ENCODE assay signal across 10 mouse cellular contexts in the genomic region with DNA sequence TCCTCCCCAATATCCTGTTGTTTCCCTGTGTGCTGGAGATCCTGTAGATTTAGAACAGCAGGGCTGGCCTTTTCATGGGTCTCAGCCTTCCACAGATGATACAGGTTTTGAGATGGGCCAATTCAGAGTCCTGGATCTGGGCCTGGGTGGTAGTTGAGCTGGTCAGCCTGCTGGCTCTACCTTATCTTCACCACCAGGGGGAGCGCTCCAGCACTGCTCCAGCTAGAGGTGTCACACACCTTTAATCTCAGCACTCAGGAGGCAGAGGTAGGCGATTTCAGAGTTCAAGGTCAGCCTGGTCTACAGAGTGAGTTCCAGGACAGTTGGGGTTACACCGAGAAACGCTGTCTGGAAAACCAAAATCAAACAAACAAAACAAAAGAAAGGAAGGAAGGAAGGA.
DNase-seq lines count a peak whose midpoint lies in the region; ATAC-seq and TF ChIP-seq lines count a peak whose summit lies in the region.
"Had no signal": no experiment of that assay in that cellular context is flagged by ENCODE, and none has a peak within 500 bp of the region (broad histone marks: within the 10 kb centered on the region; RNA-seq: fewer than 3 reads in every experiment).

No protein-coding gene starts in this region.

- peak; percentile 39 for DNase-seq in hindbrain, postnatal 0 days (ENCODE audit: low spot score)
- peak; percentile 58 for DNase-seq in CD4-positive helper T cell, adult 2 months (ENCODE audit: low read depth, low spot score)
- peak; percentile 60 for DNase-seq in adrenal gland, adult 2 months
- peak; percentile 44 for DNase-seq in embryonic facial prominence, embryonic 10.5 days (ENCODE audit: low spot score)
- DNase-seq in kidney, postnatal 14 days: peak; percentile 61
- DNase-seq in thymus, adult 2 months: peak; percentile 75

- ATAC-seq in hindbrain, postnatal 0 days: no peak
- no peak for ATAC-seq in hindbrain, embryonic 12.5 days (ENCODE audit: low FRiP score)
- ATAC-seq in megakaryocyte-erythroid progenitor cell, adult 5-6 weeks (replicated peaks; ENCODE audit: low FRiP score, low TSS enrichment, poor library complexity, severe bottlenecking): peak; percentile 74

- no peak overlapping the region for H3K9ac ChIP-seq in hindbrain, postnatal 0 days (replicated peaks; ENCODE audit: low read length)
- H3K9ac ChIP-seq in hindbrain, embryonic 12.5 days: no peak overlapping the region
- H3K9ac ChIP-seq: embryonic facial prominence, embryonic 12.5 days; limb, embryonic 12.5 days had no signal

- no peaks in the 10 kb centered on the region for H3K4me1 ChIP-seq in hindbrain, postnatal 0 days (ENCODE audit: insufficient read depth, low read length)
- peaks cover 4% of the 10 kb centered on the region; the same call in 1 of the 2 replicates for H3K4me1 ChIP-seq in hindbrain, embryonic 12.5 days
- H3K4me1 ChIP-seq in embryonic facial prominence, embryonic 10.5 days: peaks cover 34% of the 10 kb centered on the region
- no peaks in the 10 kb centered on the region for H3K4me1 ChIP-seq in thymus, adult 2 months (replicated peaks; ENCODE audit: control insufficient read depth, insufficient read depth, low read length)

- H3K36me3 ChIP-seq in hindbrain, postnatal 0 days (ENCODE audit: insufficient read depth, low read length): no peaks in the 10 kb centered on the region
- no peaks in the 10 kb centered on the region for H3K36me3 ChIP-seq in hindbrain, embryonic 12.5 days
- H3K36me3 ChIP-seq in embryonic facial prominence, embryonic 10.5 days (replicated peaks): no peaks in the 10 kb centered on the region
- H3K36me3 ChIP-seq in thymus, adult 2 months (ENCODE audit: control insufficient read depth, insufficient read depth, low read length): no peaks in the 10 kb centered on the region
- H3K36me3 ChIP-seq: embryonic facial prominence, embryonic 12.5 days had no signal

- H3K27me3 ChIP-seq in hindbrain, postnatal 0 days (ENCODE audit: insufficient read depth, low read length): no peaks in the 10 kb centered on the region
- no peaks in the 10 kb centered on the region for H3K27me3 ChIP-seq in hindbrain, embryonic 12.5 days
- H3K27me3 ChIP-seq in embryonic facial prominence, embryonic 10.5 days (replicated peaks; ENCODE audit: low read depth, poor library complexity, severe bottlenecking): no peaks in the 10 kb centered on the region
- no peaks in the 10 kb centered on the region for H3K27me3 ChIP-seq in thymus, adult 2 months (ENCODE audit: control insufficient read depth, insufficient read depth, low read length)
- H3K27me3 ChIP-seq: embryonic facial prominence, embryonic 12.5 days; limb, embryonic 12.5 days had no signal

- TF ChIP-seq POLR2A in thymus, adult 2 months (IDR thresholded peaks at IDR 0.05; ENCODE audit: control insufficient read depth, extremely low read depth, insufficient read depth, low read length, poor library complexity): no peak

- no peak overlapping the region for H3K4me3 ChIP-seq in hindbrain, postnatal 0 days (ENCODE audit: low read length)
- H3K4me3 ChIP-seq in hindbrain, embryonic 12.5 days: no peak overlapping the region
- H3K4me3 ChIP-seq in embryonic facial prominence, embryonic 10.5 days: no peak overlapping the region
- no peak overlapping the region for H3K4me3 ChIP-seq in thymus, adult 2 months (ENCODE audit: control insufficient read depth, insufficient read depth, low read length)
- H3K4me3 ChIP-seq: embryonic facial prominence, embryonic 12.5 days; limb, embryonic 12.5 days had no signal

- no peaks in the 10 kb centered on the region for H3K9me3 ChIP-seq in hindbrain, postnatal 0 days (ENCODE audit: low read length)
- H3K9me3 ChIP-seq in hindbrain, embryonic 12.5 days (replicated peaks): no peaks in the 10 kb centered on the region
- H3K9me3 ChIP-seq in embryonic facial prominence, embryonic 10.5 days: no peaks in the 10 kb centered on the region
- H3K9me3 ChIP-seq: embryonic facial prominence, embryonic 12.5 days; limb, embryonic 12.5 days had no signal

- peak; percentile 73 for TF ChIP-seq CTCF in hindbrain, postnatal 0 days (IDR thresholded peaks at IDR 0.05; ENCODE audit: low read depth)
- TF ChIP-seq CTCF in thymus, adult 2 months (IDR thresholded peaks at IDR 0.05; ENCODE audit: borderline replicate concordance, control insufficient read depth, extremely low read depth, insufficient read depth, low read length, poor library complexity): peak; percentile 82

- H3K27ac ChIP-seq in hindbrain, postnatal 0 days: no peak overlapping the region
- H3K27ac ChIP-seq in hindbrain, embryonic 12.5 days: no peak overlapping the region
- no peak overlapping the region for H3K27ac ChIP-seq in embryonic facial prominence, embryonic 10.5 days (replicated peaks)
- H3K27ac ChIP-seq in thymus, adult 2 months (ENCODE audit: control insufficient read depth, insufficient read depth, low read length): no peak overlapping the region
- H3K27ac ChIP-seq: embryonic facial prominence, embryonic 12.5 days; limb, embryonic 12.5 days had no signal

- no peak overlapping the region for H3K4me2 ChIP-seq in hindbrain, postnatal 0 days (ENCODE audit: low read depth, low read length)
- no peak overlapping the region for H3K4me2 ChIP-seq in hindbrain, embryonic 12.5 days (replicated peaks)
- H3K4me2 ChIP-seq: embryonic facial prominence, embryonic 12.5 days; limb, embryonic 12.5 days had no signal

- 59% methylated on average over 4 of the region's 4 CpGs for WGBS in hindbrain, postnatal 0 days
- WGBS in hindbrain, embryonic 12.5 days: 52% methylated on average over 4 of the region's 4 CpGs
- WGBS in embryonic facial prominence, embryonic 10.5 days: 51% methylated on average over 4 of the region's 4 CpGs
- 32% methylated on average over 4 of the region's 4 CpGs for WGBS in thymus, adult 2 months
